Mouse (Mus musculus): ENCODE measurements around the gene Il17rc. TPM values are rescaled to one million over a fixed set of nuclear protein-coding genes. Genes with fewer than 3 reads are reported as not detected.

The Il17rc gene
- total and polyA plus RNA-seq, 3 experiments = 6.5 to 12.1 (median 7.5) TPM

- peak; percentile 70 to 73 for DNase-seq
- Histone ChIP-seq H3K27me3 (ENCODE audit: control insufficient read depth, insufficient read depth, low read length) (no peaks in the 10 kb centered on the region), H3K79me2 (replicated peaks; ENCODE audit: control insufficient read depth, insufficient read depth, low read length) (no peaks in the 10 kb centered on the region), H3K36me3 (ENCODE audit: control insufficient read depth, insufficient read depth, low read length) (no peaks in the 10 kb centered on the region), H3K4me1 (ENCODE audit: control insufficient read depth, insufficient read depth, low read length) (peaks cover 9% of the 10 kb centered on the region), H3K27ac (no peak overlapping the region), H3K9ac (ENCODE audit: low read depth, low read length) (peak overlapping the region; percentile 42), H3K4me3 (peak overlapping the region; percentile 53)
- TF ChIP-seq CTCF (IDR thresholded peaks at IDR 0.05) (peak; percentile 70), POLR2A (IDR thresholded peaks at IDR 0.05; ENCODE audit: insufficient read depth, low read depth, low read length) (no peak), EP300 (IDR thresholded peaks at IDR 0.05; ENCODE audit: insufficient read depth, low read depth, low read length) (peak; percentile 38; the same call in 1 of the 2 replicates)
- intact Hi-C loops (cut with DNase I) = loop anchor here (2.0 to 5.0 kb wide), 3 partner anchors 137 to 430 kb away; no protein-coding TSS in a partner anchor
- WGBS = 12% methylated on average over 9 of the region's 9 CpGs
Observed at GRCm38 (mm10) chr6:113469021-113469420, 2.2 kb upstream of the Il17rc start.

GRCm38 (mm10) chr6:113469432-113469831, 1.8 kb upstream of the Il17rc start:
- no peak for TF ChIP-seq EP300 (IDR thresholded peaks at IDR 0.05; ENCODE audit: insufficient read depth, low read depth, low read length)
- peak; percentile 65 for TF ChIP-seq CTCF (IDR thresholded peaks at IDR 0.05)
- TF ChIP-seq POLR2A (IDR thresholded peaks at IDR 0.05; ENCODE audit: insufficient read depth, low read depth, low read length) = no peak
- H3K9ac ChIP-seq (ENCODE audit: low read depth, low read length) = peak overlapping the region; percentile 66
- no peaks in the 10 kb centered on the region for H3K36me3 ChIP-seq (ENCODE audit: control insufficient read depth, insufficient read depth, low read length)
- peaks cover 9% of the 10 kb centered on the region for H3K4me1 ChIP-seq (ENCODE audit: control insufficient read depth, insufficient read depth, low read length)
- H3K4me3 ChIP-seq = peak overlapping the region; percentile 53
- H3K27ac ChIP-seq = no peak overlapping the region
- H3K79me2 ChIP-seq (replicated peaks; ENCODE audit: control insufficient read depth, insufficient read depth, low read length) = no peaks in the 10 kb centered on the region
- WGBS = 1% methylated on average over 31 of the region's 31 CpGs
- intact Hi-C loops (cut with DNase I) = loop anchor here (2.0 to 5.0 kb wide), 3 partner anchors 137 to 431 kb away; no protein-coding TSS in a partner anchor
- DNase-seq = peak; percentile 79 to 86
- H3K27me3 ChIP-seq (ENCODE audit: control insufficient read depth, insufficient read depth, low read length) = no peaks in the 10 kb centered on the region

- peaks cover 9% of the 10 kb centered on the region for H3K4me1 ChIP-seq (ENCODE audit: control insufficient read depth, insufficient read depth, low read length)
- no peak for TF ChIP-seq CTCF (IDR thresholded peaks at IDR 0.05)
- no peak for TF ChIP-seq EP300 (IDR thresholded peaks at IDR 0.05; ENCODE audit: insufficient read depth, low read depth, low read length)
- TF ChIP-seq POLR2A (IDR thresholded peaks at IDR 0.05; ENCODE audit: insufficient read depth, low read depth, low read length) = no peak
- H3K27ac ChIP-seq = peak overlapping the region; percentile 84
- H3K36me3 ChIP-seq (ENCODE audit: control insufficient read depth, insufficient read depth, low read length) = no peaks in the 10 kb centered on the region
- no peak for DNase-seq
- peak overlapping the region; percentile 52; the same call in 1 of the 2 replicates for H3K4me3 ChIP-seq
- intact Hi-C loops (cut with DNase I) = no loop called here
- WGBS = 83% methylated on average over 10 of the region's 10 CpGs
- no peaks in the 10 kb centered on the region for H3K79me2 ChIP-seq (replicated peaks; ENCODE audit: control insufficient read depth, insufficient read depth, low read length)
- H3K9ac ChIP-seq (ENCODE audit: low read depth, low read length) = no peak overlapping the region
- H3K27me3 ChIP-seq (ENCODE audit: control insufficient read depth, insufficient read depth, low read length) = no peaks in the 10 kb centered on the region
Observed at GRCm38 (mm10) chr6:113472061-113472460, 834 bp downstream of the Il17rc start.

GRCm38 (mm10) chr6:113473246-113473645, 2.0 kb downstream of the Il17rc start:
- Histone ChIP-seq H3K36me3 (ENCODE audit: control insufficient read depth, insufficient read depth, low read length) (no peaks in the 10 kb centered on the region), H3K79me2 (replicated peaks; ENCODE audit: control insufficient read depth, insufficient read depth, low read length) (no peaks in the 10 kb centered on the region), H3K27me3 (ENCODE audit: control insufficient read depth, insufficient read depth, low read length) (no peaks in the 10 kb centered on the region), H3K4me3 (no peak overlapping the region), H3K4me1 (ENCODE audit: control insufficient read depth, insufficient read depth, low read length) (peaks cover 9% of the 10 kb centered on the region), H3K27ac (no peak overlapping the region), H3K9ac (ENCODE audit: low read depth, low read length) (no peak overlapping the region)
- TF ChIP-seq EP300 (IDR thresholded peaks at IDR 0.05; ENCODE audit: insufficient read depth, low read depth, low read length) = no peak
- TF ChIP-seq POLR2A (IDR thresholded peaks at IDR 0.05; ENCODE audit: insufficient read depth, low read depth, low read length) = no peak
- TF ChIP-seq CTCF (IDR thresholded peaks at IDR 0.05) = no peak
- intact Hi-C loops (cut with DNase I) = no loop called here
- 79% methylated on average over 2 of the region's 2 CpGs for WGBS
- no peak for DNase-seq

- TF ChIP-seq EP300 (IDR thresholded peaks at IDR 0.05; ENCODE audit: insufficient read depth, low read depth, low read length) = no peak
- TF ChIP-seq CTCF (IDR thresholded peaks at IDR 0.05) = no peak
- TF ChIP-seq POLR2A (IDR thresholded peaks at IDR 0.05; ENCODE audit: insufficient read depth, low read depth, low read length) = no peak
- no peak overlapping the region for H3K4me3 ChIP-seq
- intact Hi-C loops (cut with DNase I) = no loop called here
- H3K36me3 ChIP-seq (ENCODE audit: control insufficient read depth, insufficient read depth, low read length) = no peaks in the 10 kb centered on the region
- H3K9ac ChIP-seq (ENCODE audit: low read depth, low read length) = no peak overlapping the region
- no peaks in the 10 kb centered on the region for H3K27me3 ChIP-seq (ENCODE audit: control insufficient read depth, insufficient read depth, low read length)
- no peaks in the 10 kb centered on the region for H3K79me2 ChIP-seq (replicated peaks; ENCODE audit: control insufficient read depth, insufficient read depth, low read length)
- WGBS = 84% methylated on average over 6 of the region's 6 CpGs
- H3K27ac ChIP-seq = no peak overlapping the region
- peaks cover 9% of the 10 kb centered on the region for H3K4me1 ChIP-seq (ENCODE audit: control insufficient read depth, insufficient read depth, low read length)
- no peak for DNase-seq
Observed at GRCm38 (mm10) chr6:113473715-113474114, 2.5 kb downstream of the Il17rc start.

- no peak overlapping the region for H3K27ac ChIP-seq
- H3K79me2 ChIP-seq (replicated peaks; ENCODE audit: control insufficient read depth, insufficient read depth, low read length) = no peaks in the 10 kb centered on the region
- H3K9ac ChIP-seq (ENCODE audit: low read depth, low read length) = no peak overlapping the region
- H3K4me1 ChIP-seq (ENCODE audit: control insufficient read depth, insufficient read depth, low read length) = no peaks in the 10 kb centered on the region; the same call in 1 of the 2 replicates
- no peak for TF ChIP-seq EP300 (IDR thresholded peaks at IDR 0.05; ENCODE audit: insufficient read depth, low read depth, low read length)
- TF ChIP-seq POLR2A (IDR thresholded peaks at IDR 0.05; ENCODE audit: insufficient read depth, low read depth, low read length) = no peak
- no peak for TF ChIP-seq CTCF (IDR thresholded peaks at IDR 0.05)
- no peaks in the 10 kb centered on the region for H3K27me3 ChIP-seq (ENCODE audit: control insufficient read depth, insufficient read depth, low read length)
- WGBS = 56% methylated on average over 7 of the region's 7 CpGs
- no peaks in the 10 kb centered on the region for H3K36me3 ChIP-seq (ENCODE audit: control insufficient read depth, insufficient read depth, low read length)
- intact Hi-C loops (cut with DNase I) = no loop called here
- H3K4me3 ChIP-seq = no peak overlapping the region
- DNase-seq = no peak
Observed at GRCm38 (mm10) chr6:113477353-113477752, 6.1 kb downstream of the Il17rc start.
